Mouse (Mus musculus) megakaryocyte-erythroid progenitor cell, adult 5 weeks (primary cell): ENCODE data around the gene Klrb1. TPM values are rescaled to one million over a fixed set of nuclear protein-coding genes. Genes with fewer than 3 reads are reported as not detected.

Experiments used
- polyA plus RNA-seq: library from polyadenylated mRNA; stranded (reverse); fragments of >175 nt; gene quantifications from 2 replicates; pipeline ENCODE4 v1.2.3, GENCODE M21; 2012

Klrb1 gene
- not detected in 2 replicates for polyA plus RNA-seq

GRCm38 (mm10) chr6:128722959-128723358 lies at the start of gene Klrb1:
Gene Klrb1 (minus strand): TSS chr6:128723059.

GRCm38 (mm10) chr6:128662206-128662605 lies 60.7 kb downstream of the Klrb1 start, which contains the start of gene Clec2h:
Gene Clec2h (plus strand): TSS chr6:128662385.

Other genes starting within 250 kb of the Klrb1 start
- gene Pzp, start 196.3 kb downstream of the Klrb1 start, polyA plus RNA-seq, result not detected in 2 replicates
- not detected in 2 replicates for gene A2ml1, start 141.5 kb downstream of the Klrb1 start, polyA plus RNA-seq
- gene Klrb1a, start 99.5 kb downstream of the Klrb1 start, polyA plus RNA-seq, result not detected in 2 replicates
- not detected in 2 replicates for gene Clec2h, start 60.7 kb downstream of the Klrb1 start, polyA plus RNA-seq
- 0.11 TPM in 1 of 2 replicates, not detected in the other for gene Klrb1c, start 66.2 kb upstream of the Klrb1 start, polyA plus RNA-seq
- 0.17 and 0.31 TPM in 2 replicates for gene Gm44511, start 103.3 kb upstream of the Klrb1 start, polyA plus RNA-seq
- not detected in 2 replicates for gene Klrb1b, start 103.3 kb upstream of the Klrb1 start, polyA plus RNA-seq
- gene Clec2i, start 164.5 kb upstream of the Klrb1 start, polyA plus RNA-seq, result 0.35 and 0.40 TPM in 2 replicates
- 6.7 and 10.4 TPM in 2 replicates for gene BC035044, start 168.1 kb upstream of the Klrb1 start, polyA plus RNA-seq
- not detected in 2 replicates for gene Clec2g, start 211.3 kb upstream of the Klrb1 start, polyA plus RNA-seq